Mouse (Mus musculus) mouse embryonic stem cell (cell line): Measurements from ENCODE around the gene Selenok.

Source experiments
- in situ Hi-C, 2 experiments: fragments of 300-500 bp; cut with MboI; formaldehyde crosslinking; loops; 1 replicate in 1 of 2; 3 replicates in 1 of 2; pipeline ENCODE4 v1.14.3; 2019 to 2020; ENCODE audit warnings: low sequenced_read_pairs in 2 of 2, low pct_unique_long_range_greater_than_20kb in 1 of 2, mixed read lengths in 1 of 2; ENCODE audit not compliant: unreplicated experiment in 1 of 2

Gene Selenok

DNA sequence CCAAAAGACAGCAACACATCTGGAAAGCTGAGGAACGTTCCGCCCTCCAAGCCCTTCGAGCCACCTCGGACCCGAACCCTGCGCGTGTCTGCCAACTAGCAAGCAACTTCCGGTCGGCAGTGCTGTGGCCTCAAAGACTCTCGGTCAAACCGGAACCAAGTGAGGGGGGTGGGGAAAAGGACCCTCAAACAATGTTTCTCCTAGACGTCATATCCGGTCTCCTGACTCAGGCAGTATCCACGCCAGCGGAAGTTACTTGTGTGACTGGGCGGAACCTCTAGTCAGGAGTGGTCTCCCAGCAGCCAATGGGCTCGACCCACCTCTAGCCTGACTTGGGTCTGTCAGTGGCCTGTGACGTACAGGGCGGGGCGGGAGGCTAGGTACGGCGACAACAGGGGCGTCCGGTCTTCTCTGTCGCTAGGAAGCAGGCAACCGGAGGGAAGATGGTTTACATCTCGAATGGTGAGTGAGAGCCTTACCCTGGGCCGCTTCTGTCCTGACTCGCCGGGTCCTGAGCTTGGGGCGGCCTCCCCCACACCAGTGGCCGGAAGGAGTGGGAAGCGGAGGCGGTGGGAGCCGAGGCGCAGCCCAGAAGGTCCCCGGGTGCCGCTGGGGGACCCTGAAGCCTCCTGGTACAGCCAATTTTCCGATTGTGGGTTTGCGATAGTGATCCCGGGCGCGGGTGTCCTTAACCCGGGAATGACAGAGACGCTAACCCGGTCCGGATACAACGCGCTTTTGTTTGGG is at the start of gene Selenok:
TSS of gene Selenok (plus strand) at position 234 of the 747 bp plus-strand sequence.
- in situ Hi-C loops = no loop called here

DNA sequence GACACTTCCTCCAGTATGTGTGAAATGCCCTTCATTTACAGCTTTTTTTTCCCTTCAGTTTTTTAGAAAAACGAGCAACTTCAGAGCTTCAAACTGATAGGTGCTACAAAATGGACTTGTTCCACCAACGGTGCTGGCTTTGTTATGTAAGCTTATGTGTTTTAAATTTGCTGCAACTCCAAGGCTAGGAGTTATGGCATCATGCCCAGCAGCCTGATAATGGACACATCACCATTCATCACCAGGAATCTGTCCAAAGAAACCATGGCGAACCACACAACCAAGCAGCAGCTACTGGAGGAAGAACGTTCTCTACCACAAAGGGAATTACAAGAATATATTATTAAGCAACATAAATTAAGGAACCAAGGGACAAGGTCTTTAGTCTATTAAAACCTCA is 39.1 kb upstream of the Selenok start:
- in situ Hi-C loops = loop anchor here in 1 of 2 experiments (25.0 kb wide), 1 partner anchor 617 kb away; no protein-coding TSS in a partner anchor

DNA sequence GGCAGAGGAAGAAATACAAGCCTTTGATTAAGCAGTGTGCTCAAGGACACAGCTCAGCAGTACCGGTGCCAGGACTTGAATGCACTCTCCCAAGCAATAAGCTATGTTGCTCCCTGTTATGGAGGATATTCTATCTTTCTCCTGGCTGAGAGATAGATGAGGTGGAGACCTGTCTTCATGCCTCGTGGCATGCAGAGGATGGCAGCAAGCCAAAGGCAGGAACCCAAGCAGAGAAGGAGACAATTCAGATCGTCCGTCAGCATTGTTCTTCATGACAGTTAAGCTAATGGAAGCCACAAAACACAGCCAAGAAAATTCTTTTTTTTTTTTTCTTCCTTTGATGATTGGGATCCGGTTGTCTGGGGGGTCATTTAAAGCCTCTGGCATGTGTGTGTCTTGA is 32.6 kb upstream of the Selenok start:
- in situ Hi-C loops = loop anchor here in 1 of 2 experiments (10.0 to 25.0 kb wide), 2 partner anchors 211 to 623 kb away; partner anchors contain the start of gene Cacna2d3

DNA sequence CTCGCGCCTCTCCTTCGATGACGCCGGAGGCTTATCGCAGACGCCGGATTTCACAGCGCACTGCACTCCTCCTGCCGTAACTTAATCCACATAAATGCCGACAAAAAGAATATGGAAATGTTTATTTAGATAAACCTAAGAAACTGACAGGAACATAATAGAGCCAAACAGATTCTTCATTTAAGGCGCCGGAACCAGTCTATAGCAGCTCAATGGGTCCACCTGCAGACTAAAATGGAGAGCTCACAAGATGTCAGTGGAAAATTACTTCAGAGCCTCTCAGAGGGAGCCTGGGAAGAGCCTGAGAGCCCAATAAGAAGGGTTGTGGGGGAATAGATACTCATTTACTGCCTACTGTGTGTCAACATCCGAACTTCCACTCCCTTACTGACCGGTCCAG is 30.6 kb upstream of the Selenok start:
- in situ Hi-C loops = loop anchor here in 1 of 2 experiments (10.0 to 25.0 kb wide), 2 partner anchors 213 to 625 kb away; partner anchors contain the start of gene Cacna2d3

DNA sequence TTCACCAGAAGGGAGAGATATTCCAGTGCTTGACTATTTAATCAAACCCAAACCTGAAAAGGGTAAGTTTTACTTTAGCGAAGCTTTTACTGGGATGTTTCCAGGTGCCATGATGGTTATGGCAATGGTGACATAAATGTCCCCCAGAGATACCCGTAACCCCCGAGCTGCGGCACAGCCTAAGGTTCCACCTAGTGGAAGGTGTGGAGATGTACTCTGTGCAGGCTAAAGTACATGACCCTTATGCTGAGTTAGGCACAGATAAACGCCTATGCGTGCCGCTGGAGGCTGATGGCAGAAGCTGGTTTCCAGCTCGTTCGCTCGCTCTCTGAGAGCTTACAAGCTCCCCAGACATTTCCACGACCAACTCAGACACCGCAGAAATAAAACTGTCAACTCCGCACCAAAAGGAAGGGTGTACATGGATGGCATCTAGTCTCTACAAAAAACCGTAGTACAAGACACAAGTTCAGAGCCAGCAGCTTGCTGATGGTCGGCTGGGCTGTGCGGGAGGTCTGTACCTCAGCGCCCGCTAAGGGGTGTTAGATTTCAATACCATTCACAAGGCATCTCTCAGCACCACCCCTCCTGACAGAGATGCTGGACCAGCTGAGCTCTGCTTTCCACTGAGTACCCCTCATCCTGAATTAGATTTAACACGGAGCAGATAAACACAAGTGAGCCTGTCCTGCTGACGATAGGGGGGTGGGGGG is 28.4 kb upstream of the Selenok start:
- in situ Hi-C loops = loop anchor here (10.0 to 25.0 kb wide), 3 partner anchors 215 to 627 kb away; partner anchors contain the start of gene Cacna2d3 (in 1 of the 2)

DNA sequence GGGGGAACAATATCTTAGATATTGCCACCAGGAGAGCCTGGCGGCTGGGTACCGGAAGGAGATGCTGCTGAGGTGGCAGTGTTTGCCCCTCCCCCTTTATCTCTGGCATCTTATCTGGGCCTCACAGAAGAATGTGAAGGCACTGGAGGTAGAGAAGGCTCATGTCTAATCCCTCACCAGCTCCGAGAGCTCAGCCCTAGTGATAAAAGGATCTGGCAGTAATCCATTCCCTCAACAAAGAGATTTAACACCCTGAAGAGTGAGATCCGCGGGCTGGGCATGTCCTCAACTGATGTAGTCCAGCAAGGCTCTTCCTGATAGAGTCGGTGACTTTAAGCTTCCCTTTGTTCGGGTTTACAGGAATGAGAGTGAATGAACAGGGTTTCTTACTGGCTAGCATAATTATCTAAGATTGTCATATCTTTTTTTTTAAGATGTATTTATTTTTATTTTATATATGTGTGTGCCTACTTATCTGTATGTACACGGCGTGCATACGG is 27.7 kb upstream of the Selenok start:
- in situ Hi-C loops = loop anchor here (10.0 to 25.0 kb wide), 2 partner anchors 226 to 628 kb away; no protein-coding TSS in a partner anchor

DNA sequence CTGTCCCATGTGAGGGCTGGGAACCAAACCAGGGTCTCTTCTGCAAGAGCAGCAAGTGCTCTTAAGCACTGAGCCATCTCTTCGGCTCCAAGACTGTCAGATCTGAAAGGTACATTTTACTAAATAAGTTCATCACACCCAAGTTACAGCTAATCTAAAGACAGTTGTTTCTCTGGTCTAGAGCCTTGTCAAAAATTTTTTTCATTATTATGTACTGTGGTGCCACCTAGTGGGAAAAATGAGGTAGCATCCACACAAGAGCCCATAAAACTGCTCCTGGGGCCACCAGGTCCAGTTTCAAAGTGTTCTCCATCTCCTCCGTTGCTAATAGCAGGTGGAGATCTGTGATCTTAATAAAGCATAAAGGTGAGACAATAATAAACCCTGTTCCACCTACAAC is 27.2 kb upstream of the Selenok start:
- in situ Hi-C loops = loop anchor here (10.0 to 25.0 kb wide), 2 partner anchors 226 to 629 kb away; no protein-coding TSS in a partner anchor

DNA sequence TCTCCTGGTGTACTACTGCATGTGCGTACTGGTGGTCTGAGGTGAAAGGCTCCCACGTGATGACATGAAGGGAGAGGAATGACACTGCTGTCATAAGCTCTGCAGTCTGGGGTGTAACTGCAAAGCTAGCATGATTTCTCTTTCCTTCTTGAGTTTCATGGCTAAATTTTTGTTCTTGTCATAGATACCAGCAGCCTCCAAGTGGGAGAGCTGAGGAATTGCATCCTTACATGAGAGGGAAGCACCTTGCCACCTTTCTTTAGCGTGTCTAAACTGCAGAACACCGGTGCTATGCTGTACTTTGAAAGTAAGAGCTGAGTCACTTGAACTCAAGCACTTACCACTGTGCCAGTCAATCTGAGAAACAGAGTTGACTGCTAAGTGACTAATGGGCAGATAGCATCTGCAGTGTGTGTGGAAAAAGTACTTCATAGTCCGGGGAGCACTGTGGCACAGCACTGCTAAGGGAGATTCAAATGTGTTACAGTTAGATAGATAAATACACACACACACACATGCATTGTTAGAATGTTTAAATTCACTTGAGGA is 21.3 kb upstream of the Selenok start:
- in situ Hi-C loops = loop anchor here (10.0 to 25.0 kb wide), 2 partner anchors 232 to 635 kb away; no protein-coding TSS in a partner anchor

DNA sequence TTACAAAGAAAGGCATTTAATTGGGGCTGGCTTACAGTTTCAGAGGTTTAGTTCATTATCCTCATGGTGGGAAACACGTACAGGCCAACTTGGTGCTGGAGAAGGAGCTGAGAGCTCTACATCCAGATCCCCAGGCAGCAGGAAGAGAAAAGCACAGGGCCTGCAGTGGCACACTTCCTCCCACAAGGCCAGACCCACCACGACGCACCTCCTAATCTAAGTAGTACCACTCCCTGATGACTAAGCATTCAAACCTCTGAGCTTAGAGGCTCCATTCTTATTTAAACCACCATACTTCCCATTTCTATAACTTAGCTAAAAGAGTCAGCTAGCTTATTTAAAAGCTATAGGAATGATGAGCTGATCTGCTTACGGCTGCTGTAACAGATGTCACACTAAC is 17.3 kb upstream of the Selenok start:
- in situ Hi-C loops = no loop called here

DNA sequence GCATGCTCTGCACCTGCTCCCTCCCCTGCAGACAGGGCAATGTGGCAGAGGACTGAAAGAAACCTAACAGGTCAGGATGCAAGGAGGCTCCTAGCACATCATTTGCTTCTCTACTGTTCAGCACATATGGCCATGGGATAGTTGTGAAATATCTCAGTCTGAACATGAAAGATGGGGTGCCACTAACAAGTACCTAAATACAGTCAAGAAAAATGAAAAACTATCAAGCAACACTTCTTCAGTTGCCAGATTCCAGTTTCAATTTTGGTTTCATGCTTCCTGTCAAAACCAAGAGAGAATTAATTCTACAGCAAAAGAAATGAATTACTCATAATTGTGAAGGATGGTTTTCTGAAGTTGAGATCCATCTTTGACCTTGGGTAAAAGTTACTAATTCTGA is 10.7 kb upstream of the Selenok start:
- in situ Hi-C loops = no loop called here

DNA sequence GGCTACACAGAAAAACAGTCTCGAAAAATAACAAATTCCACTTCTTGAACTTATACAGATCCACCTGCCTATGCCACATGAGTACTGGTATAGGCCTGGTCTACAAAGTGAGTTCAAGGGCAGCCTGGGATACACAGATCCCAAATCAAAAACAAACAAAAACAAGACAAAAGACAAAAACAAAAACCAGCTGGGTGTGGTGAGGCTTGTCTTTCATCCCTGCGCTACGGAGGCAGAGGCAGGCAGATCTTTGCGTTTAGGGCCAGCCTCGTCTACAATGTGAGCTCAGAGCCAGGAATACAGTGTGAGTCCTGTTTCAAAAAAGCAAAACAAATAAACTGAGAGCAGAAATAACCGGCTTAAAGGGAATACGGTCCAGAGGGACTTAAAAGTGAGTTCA is 497 bp upstream of the Selenok start:
- in situ Hi-C loops = no loop called here

DNA sequence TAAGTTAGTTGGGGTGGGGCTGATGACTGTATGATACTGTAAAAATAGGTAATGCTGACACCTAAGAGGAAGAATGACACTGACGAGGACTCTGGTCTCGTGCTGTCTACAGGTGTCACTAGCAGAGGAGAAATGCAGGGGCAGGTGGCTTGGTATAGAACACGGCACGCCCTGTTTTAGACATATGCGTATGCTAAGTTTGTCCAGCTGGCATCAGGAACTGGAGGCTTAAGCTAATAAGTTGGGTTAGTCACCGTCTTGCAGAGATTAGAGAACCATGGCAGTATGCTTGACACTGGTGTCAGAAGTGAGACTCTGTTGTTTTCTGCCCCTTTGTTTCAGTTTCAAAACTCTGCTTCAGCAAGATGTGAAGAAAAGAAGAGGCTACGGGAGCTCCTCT is 3.3 kb downstream of the Selenok start:
- in situ Hi-C loops = no loop called here

DNA sequence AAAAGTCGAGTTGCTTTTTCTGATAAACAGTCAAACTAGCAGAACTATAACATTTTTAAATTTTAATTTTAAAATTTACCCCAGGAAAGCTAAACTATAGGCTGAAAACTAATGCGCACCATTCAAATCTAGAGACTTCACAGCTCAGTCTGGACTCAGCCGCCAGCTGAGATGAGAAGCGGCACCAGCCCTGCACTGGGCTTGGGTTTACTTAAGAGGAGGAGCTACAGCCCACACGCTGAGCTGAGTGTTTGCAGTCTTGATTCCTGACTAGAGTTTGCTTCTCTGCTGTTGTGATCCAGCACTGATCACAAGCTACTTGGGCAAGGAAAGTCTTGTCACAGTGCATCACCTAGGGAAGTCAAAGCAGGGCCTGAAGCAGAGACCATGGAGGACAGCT is 3.9 kb downstream of the Selenok start:
- in situ Hi-C loops = no loop called here

DNA sequence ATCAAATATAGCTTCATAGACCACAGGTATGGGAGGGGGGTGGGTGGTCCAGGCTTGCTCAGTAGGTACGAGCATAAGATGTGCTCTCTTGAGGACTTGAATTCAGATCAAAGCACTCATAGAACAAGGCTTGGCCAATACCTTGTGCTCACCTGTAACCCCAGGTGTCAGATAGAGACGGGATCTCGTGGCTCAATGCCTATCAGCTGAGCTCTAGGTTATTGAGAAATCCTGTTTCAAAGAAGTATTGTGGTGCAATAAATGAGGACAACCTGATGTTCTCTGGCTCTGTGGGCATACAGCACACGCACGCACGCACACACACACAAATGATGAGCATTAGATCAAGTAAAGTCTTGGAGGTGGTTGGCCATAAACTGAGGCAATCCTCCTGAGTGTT is 8.8 kb downstream of the Selenok start:
- in situ Hi-C loops = no loop called here

DNA sequence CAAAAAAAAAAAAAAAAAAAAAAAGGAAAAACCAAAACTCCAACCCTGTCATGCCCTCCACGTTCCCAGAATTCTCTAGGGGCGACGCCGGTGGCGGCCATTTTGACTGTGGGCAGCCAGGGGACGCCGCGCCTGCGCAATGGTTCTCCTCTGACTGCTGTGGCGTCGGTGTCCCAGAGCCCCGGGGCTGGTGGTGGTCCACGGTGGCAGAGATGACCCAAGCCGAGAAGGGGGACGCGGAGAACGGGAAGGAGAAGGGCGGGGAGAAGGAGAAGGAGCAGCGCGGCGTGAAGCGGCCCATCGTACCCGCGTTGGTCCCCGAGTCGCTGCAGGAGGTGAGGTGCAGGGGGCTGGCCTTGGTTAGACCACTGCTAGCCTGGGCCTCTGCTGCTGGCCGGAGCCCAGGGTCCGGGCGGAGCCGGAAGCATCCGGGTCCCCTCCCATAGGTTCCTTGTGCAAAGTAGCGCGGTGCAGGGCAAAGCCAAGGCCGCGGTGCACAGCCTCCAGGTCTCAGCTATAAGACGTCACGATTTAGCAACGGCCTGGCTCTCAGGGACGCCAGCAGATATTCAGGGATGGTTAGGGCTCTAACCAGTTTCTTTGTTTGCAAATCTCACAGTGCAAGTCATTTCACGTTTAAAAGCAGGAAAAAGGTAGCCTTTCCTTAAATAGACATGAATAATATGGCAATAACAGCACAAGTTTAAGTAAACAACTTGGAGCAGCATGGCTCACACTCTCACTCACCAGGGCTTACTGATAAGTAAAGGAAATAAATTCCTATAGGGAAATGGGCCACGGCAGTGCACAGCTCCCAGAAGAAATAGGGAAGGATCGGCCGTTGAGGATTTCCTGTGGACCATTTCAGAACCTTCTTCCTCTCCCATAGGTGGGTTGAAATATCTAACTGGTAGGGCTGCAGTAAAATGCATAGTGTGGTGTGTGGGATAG is 10.4 kb downstream of the Selenok start, which contains the start of gene Actr8:
TSS of gene Actr8 (plus strand) at position 84 of the 951 bp plus-strand sequence.
- in situ Hi-C loops = no loop called here

DNA sequence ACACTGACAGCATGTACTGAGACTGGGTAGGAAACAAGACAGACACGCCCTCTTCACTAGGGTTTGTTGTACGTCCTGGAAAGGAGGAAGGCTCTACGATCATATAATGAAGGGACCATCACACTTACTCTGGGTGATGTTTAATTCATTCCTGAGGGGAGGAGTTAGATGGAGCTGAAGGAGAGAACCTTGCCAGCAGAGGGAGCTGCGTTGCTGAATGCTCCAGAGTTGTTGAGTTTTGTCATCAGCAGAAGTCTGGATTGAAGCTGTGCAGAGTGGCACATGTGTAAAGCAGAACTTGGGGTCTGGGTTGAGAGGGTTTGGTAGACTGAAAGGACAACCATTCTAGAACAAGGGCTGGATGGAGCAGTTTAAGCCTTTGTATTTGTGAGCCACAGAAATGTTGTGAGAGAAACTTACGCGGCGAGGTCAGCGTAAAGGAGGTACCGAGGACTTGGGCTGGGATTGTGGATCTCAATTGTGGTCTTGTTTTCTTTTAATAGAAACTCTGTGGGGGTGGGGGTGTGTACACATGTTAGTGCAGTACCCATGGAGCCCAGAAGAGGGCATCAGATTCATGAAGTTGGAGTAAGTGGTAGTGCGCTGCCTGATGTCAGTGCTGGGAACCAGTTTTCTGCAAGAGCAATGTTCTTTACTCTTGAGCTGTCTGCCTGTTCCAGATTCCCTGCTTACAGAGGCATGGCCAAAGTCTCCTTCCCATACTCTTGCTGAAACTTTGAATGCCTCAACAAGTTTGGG is 12.5 kb downstream of the Selenok start:
- in situ Hi-C loops = no loop called here

DNA sequence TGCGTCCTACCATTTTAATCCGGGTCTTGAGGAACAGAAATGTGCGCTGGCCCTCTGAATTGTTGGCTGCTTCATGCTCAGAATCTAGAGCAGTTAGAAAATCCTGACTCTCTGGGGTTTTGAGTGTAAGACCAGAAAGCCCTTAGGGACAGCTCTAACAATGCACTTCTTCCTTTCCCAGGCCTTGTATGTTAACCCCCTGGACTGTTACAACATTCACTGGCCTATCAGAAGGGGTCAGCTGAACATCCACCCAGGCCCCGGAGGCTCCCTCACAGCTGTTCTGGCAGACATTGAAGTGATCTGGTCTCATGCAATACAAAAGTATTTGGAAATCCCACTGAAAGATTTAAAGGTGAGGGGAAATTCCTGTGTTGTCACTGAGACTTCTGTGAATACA is 18.0 kb downstream of the Selenok start:
- in situ Hi-C loops = no loop called here
